Mouse (Mus musculus) limb, embryonic 11.5 days (tissue): ENCODE measurements around the gene Elmsan1. TPM values are rescaled to one million over a fixed set of nuclear protein-coding genes. Genes with fewer than 3 reads are reported as not detected.

ENCODE experiments used
- ATAC-seq: fragments of 200-750 bp; cut with Nextera tagmentation; 2 replicates; pipeline ENCODE4 v1.8.0; 2017; ENCODE audit warnings: low read depth; ENCODE audit not compliant: insufficient number of reproducible peaks, low FRiP score, low TSS enrichment
- DNase-seq: peaks from one replicate; pipeline ENCODE4 v3.0.0-alpha.2; 2015; ENCODE audit warnings: low spot score
- H3K27ac ChIP-seq: fragments of 300-500 bp; sonication (generic); replicated peaks from 2 replicates; pipeline ENCODE4 v1.5.1; 2014; ENCODE audit warnings: low read depth, mild to moderate bottlenecking, low read length
- H3K27me3 ChIP-seq: fragments of 300-500 bp; sonication (generic); 2 replicates; pipeline ENCODE4 v1.6.1; 2014; ENCODE audit warnings: mild to moderate bottlenecking, low read length, mixed read lengths; ENCODE audit not compliant: control insufficient read depth, insufficient read depth
- H3K36me3 ChIP-seq: fragments of 300-500 bp; sonication (generic); 2 replicates; pipeline ENCODE4 v1.6.1; 2014; ENCODE audit warnings: mild to moderate bottlenecking, low read length, moderate library complexity, mixed read lengths; ENCODE audit not compliant: control insufficient read depth, insufficient read depth
- H3K4me1 ChIP-seq: fragments of 300-500 bp; sonication (generic); 2 replicates; pipeline ENCODE4 v1.6.1; 2014; ENCODE audit warnings: low read length, mixed read lengths; ENCODE audit not compliant: control insufficient read depth, insufficient read depth
- H3K4me2 ChIP-seq: fragments of 300-500 bp; sonication (generic); 2 replicates; pipeline ENCODE4 v1.6.1; 2014; ENCODE audit warnings: low read depth, mild to moderate bottlenecking, moderate library complexity; ENCODE audit not compliant: severe bottlenecking
- H3K4me3 ChIP-seq: fragments of 300-500 bp; sonication (generic); 2 replicates; pipeline ENCODE4 v1.5.1; 2014; ENCODE audit warnings: low read depth, low read length
- H3K9ac ChIP-seq: fragments of 300-500 bp; sonication (generic); 2 replicates; pipeline ENCODE4 v1.6.1; 2014; ENCODE audit warnings: mild to moderate bottlenecking, low read length
- H3K9me3 ChIP-seq: fragments of 300-500 bp; sonication (generic); 2 replicates; pipeline ENCODE4 v1.6.1; 2016; ENCODE audit warnings: low read length; ENCODE audit not compliant: control insufficient read depth
- WGBS: fragments of 180-500 bp; shearing (Covaris S2); extraction: QIAGEN DNeasy Blood & Tissue Kit; methylation state at CpG from one replicate; pipeline ENCODE4 v1.1.7; 2014; 5-methylcytosine and 5-hydroxymethylcytosine counted together
- polyA plus RNA-seq: library from polyadenylated mRNA; unstranded; fragments of >200 nt; fragmentation: Nextera tagmentation; extraction: Ambion mirVana; gene quantifications from 2 replicates; pipeline ENCODE4 v1.2.1, GENCODE M21; 2014

The Elmsan1 gene
- polyA plus RNA-seq = 6.1 and 6.6 TPM in 2 replicates

DNA sequence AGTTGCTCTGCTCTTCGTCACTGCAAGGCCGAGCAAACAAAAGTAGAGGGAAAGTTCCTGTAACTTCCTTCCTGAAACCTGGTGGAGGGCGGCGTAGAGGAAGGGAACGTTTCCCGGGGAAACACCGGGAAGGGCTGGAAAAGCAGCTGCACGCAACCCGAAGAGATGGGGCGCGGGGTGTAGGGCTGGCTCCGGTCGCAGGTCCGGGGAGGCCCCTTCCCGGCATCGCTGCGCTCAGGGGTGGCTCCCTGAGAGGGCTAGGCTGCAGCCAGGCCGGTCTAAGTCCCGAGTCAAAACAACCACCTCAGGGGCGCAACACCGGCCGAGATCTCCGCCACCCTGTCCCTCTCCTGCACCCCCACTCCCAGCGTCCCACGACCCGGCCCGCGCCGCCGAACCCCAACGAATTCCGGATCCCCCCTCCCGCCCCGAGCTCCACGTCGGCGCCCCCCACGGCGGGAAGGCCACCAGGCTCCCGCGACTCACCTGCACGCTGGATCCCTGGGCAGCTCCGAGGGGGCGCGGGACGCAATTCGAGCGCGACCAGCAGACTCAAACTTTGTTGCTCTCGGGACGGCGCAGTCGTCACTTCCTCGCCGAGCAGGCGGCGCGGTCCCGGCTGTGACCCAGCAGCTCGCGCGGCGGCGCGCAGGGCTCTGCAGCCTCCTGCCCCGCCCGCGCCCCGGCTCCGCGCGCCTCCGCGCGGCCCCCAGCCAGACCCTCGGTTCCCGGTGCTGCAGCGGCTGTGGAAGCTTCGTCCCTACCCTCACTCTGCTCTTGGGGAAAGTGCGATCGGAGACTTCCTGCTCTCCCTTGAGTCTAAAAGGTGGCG lies at the start of gene Elmsan1:
Elmsan1 (minus strand) TSS at position 593 of the 832 bp plus-strand sequence.
- Histone ChIP-seq H3K36me3 (no peaks in the 10 kb centered on the region), H3K9me3 (no peaks in the 10 kb centered on the region), H3K27me3 (no peaks in the 10 kb centered on the region), H3K4me2 (peak within 1 kb of the TSS; percentile 77), H3K9ac (peak within 1 kb of the TSS; percentile 85), H3K27ac (peak within 1 kb of the TSS; percentile 80), H3K4me1 (peaks cover 28% of the 10 kb centered on the region), H3K4me3 (peak within 1 kb of the TSS; percentile 75)
- DNase-seq (peak; percentile 87), ATAC-seq (peak; percentile 78)
- WGBS = under 1% methylated on average over 59 of the region's 82 CpGs

DNA sequence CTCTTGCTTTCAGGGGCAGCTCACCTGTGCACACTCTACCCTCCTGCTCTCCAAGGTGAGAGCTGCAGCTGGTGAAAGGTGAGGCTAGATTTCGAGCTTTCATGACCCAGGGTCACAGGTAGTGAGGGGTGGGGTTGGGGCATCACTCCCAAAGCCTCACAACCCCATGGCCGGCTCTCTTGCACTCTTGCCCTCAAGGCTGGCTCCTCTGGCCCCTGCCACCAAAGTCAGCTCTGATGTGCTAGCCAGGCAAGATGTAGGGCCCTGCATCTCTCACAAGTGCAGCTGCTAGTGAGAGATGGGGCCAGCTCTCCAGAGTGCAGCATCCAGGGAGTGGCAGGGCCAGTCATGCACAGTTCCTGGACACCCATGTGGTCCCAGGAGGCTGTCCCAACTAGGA lies 48.6 kb upstream of the Elmsan1 start:
- DNase-seq (no peak), ATAC-seq (no peak)
- Histone ChIP-seq H3K4me1 (no peaks in the 10 kb centered on the region), H3K27me3 (no peaks in the 10 kb centered on the region), H3K4me2 (no peak overlapping the region), H3K9ac (no peak overlapping the region), H3K4me3 (no peak overlapping the region), H3K27ac (no peak overlapping the region), H3K36me3 (no peaks in the 10 kb centered on the region), H3K9me3 (no peaks in the 10 kb centered on the region)
- WGBS = 66% methylated on average over 2 of the region's 2 CpGs

DNA sequence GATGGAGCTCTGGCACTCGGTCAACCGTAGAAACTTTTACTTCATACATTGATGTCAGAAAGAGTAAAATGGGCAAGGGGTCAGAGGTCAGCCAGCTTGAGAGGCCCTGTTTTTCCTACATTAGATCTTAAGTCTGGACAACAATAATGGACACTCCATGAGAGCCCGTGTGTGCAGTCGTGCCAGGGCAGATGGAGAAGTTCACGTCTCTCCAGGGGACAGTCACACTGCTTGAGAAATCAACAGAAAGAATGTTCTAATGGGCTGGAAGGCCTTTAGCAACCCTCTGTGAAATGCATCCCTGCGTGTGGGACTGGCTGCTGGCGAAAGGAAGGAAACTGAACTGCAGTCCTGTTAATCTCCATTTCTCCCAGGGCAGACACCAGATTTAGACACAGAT lies 41.7 kb upstream of the Elmsan1 start:
- Histone ChIP-seq H3K27ac (no peak overlapping the region), H3K9ac (no peak overlapping the region), H3K4me2 (no peak overlapping the region), H3K9me3 (no peaks in the 10 kb centered on the region), H3K27me3 (no peaks in the 10 kb centered on the region), H3K36me3 (no peaks in the 10 kb centered on the region), H3K4me1 (no peaks in the 10 kb centered on the region), H3K4me3 (no peak overlapping the region)
- 69% methylated on average over 7 of the region's 7 CpGs for WGBS
- ATAC-seq (no peak), DNase-seq (no peak)

DNA sequence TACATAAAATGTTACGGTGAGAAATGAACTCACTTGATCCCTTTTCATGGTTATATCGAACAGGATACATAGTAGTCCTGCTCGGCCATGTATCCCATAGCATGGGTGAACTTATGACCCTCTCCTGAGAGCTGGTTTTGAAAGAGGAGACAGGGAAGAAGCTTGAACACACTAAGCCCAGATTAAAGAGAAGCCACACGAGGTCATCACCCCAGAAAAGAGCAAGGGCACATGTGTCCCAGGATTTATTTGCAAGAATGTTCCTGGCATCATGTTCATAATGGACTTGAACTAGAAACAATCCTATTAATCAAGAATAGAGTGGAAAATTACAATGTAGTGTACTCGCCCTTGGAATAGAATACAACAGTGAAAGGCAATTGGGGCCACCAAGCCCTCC lies 36.2 kb upstream of the Elmsan1 start:
- no peak overlapping the region for H3K9ac ChIP-seq
- no peak overlapping the region for H3K4me2 ChIP-seq
- H3K9me3 ChIP-seq = no peaks in the 10 kb centered on the region
- 74% methylated on average over 5 of the region's 5 CpGs for WGBS
- no peaks in the 10 kb centered on the region for H3K4me1 ChIP-seq
- H3K36me3 ChIP-seq = no peaks in the 10 kb centered on the region
- ATAC-seq = no peak
- DNase-seq = no peak
- no peaks in the 10 kb centered on the region for H3K27me3 ChIP-seq
- H3K27ac ChIP-seq = no peak overlapping the region
- no peak overlapping the region for H3K4me3 ChIP-seq

DNA sequence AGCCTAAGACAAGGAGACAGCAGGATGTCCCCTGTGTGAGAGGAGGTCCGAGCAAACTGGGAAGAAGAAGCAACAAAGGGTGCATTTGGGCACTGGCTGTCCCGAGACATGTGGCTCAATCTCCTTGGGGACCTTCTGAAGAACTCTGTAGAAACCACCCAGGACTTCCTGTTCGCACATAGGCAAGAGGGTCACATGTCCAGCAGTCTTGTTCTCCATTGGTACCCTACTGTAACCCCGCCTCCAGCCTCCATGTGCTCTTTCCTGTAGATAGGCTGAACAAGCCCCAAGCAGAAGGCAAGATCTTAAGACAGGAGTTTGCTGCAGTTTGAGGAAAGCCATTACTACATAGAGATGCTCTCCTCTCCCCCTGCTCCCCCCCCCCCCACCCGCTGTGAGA lies 34.1 kb upstream of the Elmsan1 start:
- no peak overlapping the region for H3K4me2 ChIP-seq
- H3K9me3 ChIP-seq = no peaks in the 10 kb centered on the region
- H3K4me1 ChIP-seq = no peaks in the 10 kb centered on the region
- WGBS = 86% methylated on average over 5 of the region's 5 CpGs
- ATAC-seq = no peak
- no peak overlapping the region for H3K9ac ChIP-seq
- no peak for DNase-seq
- H3K27me3 ChIP-seq = no peaks in the 10 kb centered on the region
- H3K4me3 ChIP-seq = no peak overlapping the region
- H3K27ac ChIP-seq = no peak overlapping the region
- no peaks in the 10 kb centered on the region for H3K36me3 ChIP-seq

DNA sequence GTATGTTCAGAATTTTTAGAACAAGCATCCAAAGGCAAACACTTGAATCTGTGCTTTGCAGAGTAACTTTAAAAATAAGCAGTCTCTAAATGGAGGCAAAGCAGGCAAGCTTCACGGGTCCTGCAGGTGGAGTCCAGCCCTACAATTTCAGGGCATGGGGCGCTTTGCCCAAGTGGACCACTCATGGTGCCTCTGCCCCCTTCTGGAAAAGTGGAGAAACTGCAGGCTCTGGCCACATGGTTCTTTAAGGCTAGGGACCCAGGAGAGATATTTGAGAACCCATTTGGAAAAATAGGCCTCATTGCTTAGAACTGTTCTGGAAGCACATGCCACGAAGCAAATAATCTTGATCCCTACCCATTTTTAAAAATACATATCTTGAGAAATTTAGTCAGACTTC lies 30.5 kb upstream of the Elmsan1 start:
- 12% methylated on average over 3 of the region's 3 CpGs for WGBS
- H3K4me1 ChIP-seq = no peaks in the 10 kb centered on the region
- H3K27ac ChIP-seq = no peak overlapping the region
- no peak overlapping the region for H3K4me2 ChIP-seq
- no peak overlapping the region for H3K9ac ChIP-seq
- no peaks in the 10 kb centered on the region for H3K27me3 ChIP-seq
- no peaks in the 10 kb centered on the region for H3K36me3 ChIP-seq
- H3K4me3 ChIP-seq = no peak overlapping the region
- DNase-seq (peak; percentile 77), ATAC-seq (no peak; the same call in 1 of the 2 replicates)
- H3K9me3 ChIP-seq = no peaks in the 10 kb centered on the region

DNA sequence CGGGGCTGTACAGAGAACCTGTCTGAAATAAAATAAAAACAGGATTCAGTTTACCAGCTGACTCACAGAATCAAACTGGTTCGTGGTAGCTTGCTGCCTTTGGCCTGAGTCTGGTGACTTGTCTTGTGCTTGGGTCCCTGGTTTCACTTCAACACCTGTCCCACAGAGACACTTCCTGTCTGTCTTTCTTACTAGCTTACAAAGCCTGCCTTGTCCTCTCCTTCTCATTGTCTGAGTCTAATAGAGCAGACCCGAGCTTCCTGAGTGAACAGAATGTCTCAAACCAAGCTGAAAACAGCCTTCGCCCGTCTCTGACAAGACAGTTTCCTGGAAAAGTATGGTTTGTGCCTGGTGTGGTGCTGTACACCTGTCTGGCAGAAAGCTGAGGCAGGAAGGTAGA lies 27.0 kb upstream of the Elmsan1 start:
- Histone ChIP-seq H3K9ac (no peak overlapping the region), H3K27ac (no peak overlapping the region), H3K27me3 (no peaks in the 10 kb centered on the region), H3K4me2 (no peak overlapping the region), H3K36me3 (no peaks in the 10 kb centered on the region), H3K4me1 (no peaks in the 10 kb centered on the region), H3K9me3 (no peaks in the 10 kb centered on the region), H3K4me3 (no peak overlapping the region)
- DNase-seq (no peak), ATAC-seq (no peak)
- WGBS = 77% methylated on average over 5 of the region's 5 CpGs

DNA sequence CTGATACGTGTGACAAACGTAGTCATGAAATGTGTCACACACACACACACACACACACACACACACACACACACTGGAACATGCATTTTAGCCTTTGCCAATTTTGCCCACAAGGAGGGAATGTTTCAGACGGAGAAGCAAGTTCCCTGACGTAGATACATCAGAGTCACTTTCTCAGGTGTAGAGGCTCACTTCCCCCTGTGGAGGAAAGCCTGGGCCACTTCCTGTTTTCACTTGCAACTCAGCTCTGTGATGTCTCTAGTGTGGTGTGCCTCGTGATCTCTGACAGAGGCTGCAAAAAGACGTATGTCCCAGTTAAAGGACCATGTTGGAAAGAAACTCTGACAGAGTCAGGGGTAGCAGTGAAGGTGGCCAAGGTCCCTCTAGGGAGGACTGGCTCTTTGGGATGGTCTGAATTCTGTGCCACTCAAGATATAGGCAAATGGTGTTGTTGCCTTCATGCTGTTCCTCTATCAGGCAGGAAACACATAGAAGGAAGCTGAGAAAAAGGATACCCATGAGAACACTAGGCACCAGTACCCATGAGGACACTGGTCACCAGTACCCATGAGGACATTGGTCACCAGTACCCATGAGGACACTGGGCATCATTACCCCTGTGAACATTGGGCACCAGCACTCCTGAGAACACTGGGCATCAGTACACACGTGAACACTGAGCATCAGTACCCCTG lies 24.5 kb upstream of the Elmsan1 start:
- Histone ChIP-seq H3K27me3 (no peaks in the 10 kb centered on the region), H3K4me3 (no peak overlapping the region), H3K9me3 (no peaks in the 10 kb centered on the region), H3K27ac (no peak overlapping the region), H3K9ac (no peak overlapping the region), H3K36me3 (no peaks in the 10 kb centered on the region), H3K4me1 (no peaks in the 10 kb centered on the region), H3K4me2 (no peak overlapping the region)
- 81% methylated on average over 7 of the region's 7 CpGs for WGBS
- DNase-seq = no peak
- no peak for ATAC-seq
